Mouse (Mus musculus) testis, postnatal 14 days (tissue): ENCODE results near the gene Nckap5.

Source experiments
- DNase-seq: peaks from one replicate; pipeline ENCODE4 v3.0.0; 2021; ENCODE audit warnings: low spot score

The Nckap5 gene

DNA sequence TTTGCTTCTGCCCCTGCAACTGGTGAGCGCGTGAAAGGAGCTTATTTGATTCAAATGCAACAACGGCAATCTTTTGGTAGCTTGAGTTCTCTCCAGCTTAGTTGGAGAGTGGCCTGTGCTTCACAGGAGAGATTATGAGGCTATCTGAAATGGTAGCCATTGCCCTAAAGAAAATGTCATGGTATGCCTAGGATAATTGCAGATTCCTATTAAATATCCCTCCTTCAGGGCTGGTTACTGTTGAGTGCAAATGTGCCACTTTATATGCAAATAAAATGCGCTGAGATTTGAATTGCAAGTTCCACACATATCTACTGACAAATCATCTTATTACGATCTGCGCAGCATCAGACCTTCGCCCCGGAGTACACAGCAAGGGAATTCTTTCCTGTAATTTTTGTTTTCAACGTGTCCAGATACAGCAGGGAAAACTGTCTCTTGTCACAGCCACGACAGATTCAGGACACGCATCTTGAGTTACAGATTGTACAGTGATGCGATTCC lies 272.8 kb downstream of the Nckap5 start:
- DNase-seq: no peak

DNA sequence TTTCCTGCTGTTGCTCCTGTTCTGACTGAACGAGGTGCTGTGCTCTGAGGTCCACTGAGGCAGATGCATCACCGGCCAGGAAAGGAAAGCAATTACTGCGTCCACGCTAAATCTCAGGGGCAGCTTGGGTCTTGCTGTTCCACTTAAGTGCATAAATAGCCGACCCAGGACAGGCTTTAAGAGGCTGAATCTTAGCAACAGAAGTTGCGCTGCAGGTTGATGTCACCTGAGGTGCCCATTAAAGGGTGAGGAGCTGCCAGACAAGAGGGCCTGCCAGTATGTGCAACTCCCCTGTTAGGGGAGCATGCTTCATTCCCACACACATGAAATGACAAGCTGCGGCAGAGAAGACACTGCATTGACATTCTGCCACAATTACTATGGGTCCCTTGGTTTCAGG lies 282.6 kb downstream of the Nckap5 start:
- DNase-seq: no peak

DNA sequence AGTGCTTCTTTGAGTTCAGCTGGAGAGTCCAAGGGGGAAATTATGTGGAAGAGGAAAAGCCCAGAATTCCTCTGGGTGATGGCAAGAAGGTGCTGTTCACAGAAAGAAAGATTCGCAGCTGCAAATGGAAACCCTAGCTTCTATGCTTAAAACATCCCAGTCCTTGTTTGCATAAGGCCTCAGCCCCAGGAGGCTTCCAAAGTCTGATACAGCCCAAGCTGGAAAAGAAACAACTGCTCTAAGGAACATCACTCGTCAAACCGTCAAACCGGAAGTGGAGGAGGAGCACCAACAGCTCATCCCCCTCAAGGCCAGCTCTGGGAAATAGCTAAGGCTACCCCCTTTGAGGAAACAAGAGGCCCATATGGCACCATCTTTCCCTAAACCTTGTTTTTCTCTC lies 286.1 kb downstream of the Nckap5 start:
- no peak for DNase-seq

DNA sequence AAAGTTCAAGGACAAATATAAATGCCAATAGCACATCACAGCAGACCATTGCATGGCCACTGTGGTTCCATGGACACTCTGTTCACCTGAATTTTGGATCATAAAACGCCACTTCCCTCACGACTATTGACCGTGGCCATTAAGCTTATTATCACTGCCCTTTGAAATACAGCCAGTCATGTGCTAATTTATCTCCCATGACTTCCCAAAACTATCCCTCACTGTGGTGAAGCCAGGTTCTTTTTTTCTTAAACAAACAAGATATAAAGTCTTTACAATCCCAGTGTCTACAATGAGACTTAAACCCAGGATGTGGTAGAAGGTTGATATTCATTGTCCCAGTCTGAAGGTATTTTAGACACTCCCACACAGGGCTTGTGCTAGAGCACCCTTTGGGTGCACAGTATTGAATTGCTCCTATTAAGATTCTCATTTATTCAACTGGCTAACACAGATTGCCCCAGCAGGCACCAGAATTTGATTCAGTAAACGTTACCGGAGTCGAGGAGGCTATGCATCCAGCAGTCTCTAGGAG lies 293.3 kb downstream of the Nckap5 start:
- no peak for DNase-seq

DNA sequence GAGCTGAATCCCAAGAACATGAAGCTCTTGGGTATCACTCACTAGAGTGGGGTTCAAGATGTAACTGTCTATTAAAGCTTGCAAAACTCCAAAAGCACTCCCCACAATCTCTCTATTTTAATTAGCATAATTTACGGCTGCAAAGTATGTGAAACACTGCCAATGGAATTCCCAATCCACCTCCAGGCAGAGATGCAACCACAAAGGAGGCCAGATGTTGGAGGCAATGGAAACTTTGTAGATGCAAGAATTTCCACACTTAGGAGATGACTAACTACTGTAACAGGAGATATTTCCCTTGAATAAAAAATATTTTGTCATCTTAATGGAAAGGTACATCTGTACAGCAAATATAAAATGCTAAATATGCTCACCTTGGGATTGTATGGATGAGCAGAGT lies 295.1 kb downstream of the Nckap5 start:
- DNase-seq: no peak

DNA sequence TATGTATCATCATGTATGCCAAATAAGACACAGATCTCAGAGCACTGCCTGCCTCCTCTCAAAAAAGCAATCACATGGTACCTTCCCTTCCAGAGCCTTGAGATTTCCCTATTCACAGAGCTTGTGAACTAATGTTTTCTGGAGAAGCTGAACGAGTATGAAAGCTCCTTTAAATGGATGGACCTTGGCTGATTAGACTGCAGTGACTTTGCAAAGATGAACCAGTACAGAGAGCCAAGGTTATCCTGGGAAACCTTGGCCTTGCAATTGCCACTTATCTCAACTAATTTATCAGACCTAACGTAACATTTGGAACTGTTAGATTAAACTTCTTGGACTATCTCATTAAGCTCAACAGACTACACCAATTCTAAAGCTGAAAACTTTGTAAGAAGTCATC lies 296.6 kb downstream of the Nckap5 start:
- no peak for DNase-seq

DNA sequence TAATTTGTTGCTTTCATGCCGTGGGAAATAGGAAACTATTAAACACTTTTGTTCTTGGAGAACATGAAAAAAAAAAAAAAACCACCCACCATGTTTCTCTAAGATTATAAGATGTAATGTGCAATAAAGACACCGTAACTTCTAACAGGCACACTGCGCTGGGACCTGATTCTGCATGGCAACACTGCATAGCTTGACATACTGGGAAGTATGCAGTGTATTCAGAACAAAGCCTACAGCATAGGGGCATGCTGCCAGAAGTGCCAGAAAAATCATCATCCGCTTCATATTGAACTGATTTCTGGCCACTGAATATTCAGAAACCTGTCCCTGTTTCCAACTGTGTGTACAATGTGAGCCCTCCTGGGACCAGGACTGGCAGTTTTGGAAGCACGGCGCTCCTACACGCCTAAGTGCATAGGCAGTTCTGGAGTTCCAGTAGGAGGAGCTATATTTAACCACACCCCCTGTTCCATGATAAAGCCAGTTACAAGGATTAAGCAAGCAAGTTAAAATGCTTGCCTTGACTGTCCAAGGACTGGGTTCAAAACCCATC lies 302.5 kb downstream of the Nckap5 start:
- no peak for DNase-seq

DNA sequence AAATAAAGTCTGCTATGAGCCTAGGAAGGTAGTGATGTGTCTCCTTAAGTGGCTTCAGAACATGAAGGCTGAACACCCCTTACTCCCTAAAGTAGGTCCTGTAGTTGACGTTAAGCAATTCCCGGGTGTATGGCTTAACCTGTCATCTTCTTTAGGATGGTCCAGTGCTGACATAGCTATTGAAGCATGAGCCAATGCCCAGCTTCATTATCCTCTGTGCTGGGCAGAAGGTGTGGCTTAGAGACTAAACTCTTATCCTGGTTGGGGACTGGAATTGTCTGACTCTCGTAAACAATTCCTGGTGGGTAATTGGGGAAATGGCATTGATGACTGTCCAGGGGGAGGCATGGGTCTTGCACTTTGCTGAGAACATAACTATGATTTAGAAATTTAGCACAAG lies 312.5 kb downstream of the Nckap5 start:
- DNase-seq: no peak

DNA sequence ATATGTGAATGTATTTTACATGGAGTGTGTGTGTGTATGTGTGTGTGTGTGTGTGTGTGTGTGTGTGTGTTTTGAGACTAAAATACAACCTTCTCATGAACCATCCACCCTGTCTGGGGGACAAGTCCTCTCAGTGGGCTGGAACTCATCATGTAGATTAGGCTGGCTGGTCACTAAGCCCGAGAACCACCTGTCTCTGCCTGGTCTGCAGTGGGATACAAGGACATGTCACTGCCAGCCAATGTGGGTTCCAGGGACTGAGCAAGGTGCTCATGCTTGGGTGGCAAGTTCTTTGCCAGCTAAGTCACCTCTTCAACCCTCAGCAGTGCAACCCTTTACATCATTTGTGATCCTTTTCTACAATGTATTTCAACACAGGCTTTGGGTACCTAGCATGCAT lies 313.2 kb downstream of the Nckap5 start:
- DNase-seq: no peak

DNA sequence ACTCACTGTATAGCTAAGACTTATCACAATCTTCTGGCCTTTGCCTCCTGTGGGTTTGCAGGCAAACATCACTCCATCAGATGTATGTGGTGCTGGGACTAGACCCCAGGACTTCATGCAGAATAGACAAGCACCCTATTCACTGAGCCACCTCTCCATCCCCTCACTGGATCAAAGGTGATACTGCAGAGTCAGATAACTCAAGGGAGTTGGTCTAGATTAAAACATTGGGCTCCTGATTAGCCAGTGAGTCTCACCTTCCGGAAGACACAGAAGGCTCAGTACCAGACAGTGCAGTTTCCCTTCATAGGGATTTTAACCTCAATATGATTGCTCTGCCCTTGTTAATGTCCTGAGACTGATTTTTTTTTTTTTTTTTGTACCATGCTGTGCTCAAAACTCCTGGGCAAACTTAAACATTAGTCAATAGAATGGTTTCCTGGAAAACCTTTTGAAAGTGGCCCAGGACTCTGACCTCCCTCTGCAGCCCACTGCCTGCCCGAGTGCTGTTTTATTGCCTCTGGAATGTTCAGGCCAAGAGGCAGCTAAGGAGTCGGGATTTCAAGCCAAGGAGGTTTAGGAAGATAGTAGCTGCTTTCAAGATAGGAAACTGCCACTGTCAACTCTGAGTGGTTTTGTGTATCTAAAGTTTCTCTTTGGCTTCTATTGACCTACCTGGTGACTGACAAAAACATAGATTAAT lies 315.4 kb downstream of the Nckap5 start:
- no peak for DNase-seq

DNA sequence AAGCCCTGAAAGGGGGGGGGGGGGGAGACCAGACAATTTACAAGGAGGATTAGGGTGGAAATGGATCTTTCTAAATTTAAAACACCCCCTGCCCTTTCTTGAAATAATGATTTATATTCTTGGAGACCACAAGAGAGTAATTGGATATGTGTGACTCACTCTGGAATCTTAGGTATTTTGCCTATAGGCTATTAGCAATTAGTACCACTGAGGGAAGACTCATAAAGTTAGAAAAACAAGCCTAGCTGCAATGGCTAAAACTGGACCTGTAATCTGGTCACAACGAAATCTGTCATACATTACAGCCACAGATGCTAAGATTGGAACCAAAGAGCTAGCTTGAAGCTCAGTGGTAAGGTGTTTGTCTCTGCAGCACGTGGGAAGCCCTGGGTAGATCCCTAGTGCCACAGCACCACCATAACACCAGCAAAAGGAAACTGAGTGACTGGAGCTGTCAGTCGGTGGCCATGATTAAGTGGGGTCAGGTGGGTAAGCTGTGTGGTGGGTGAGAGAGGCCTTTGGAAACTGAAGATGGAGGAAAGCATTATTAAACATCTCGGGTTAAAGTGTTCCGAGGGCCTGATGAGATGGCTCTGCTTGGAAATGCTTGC lies 318.7 kb downstream of the Nckap5 start:
- no peak for DNase-seq

DNA sequence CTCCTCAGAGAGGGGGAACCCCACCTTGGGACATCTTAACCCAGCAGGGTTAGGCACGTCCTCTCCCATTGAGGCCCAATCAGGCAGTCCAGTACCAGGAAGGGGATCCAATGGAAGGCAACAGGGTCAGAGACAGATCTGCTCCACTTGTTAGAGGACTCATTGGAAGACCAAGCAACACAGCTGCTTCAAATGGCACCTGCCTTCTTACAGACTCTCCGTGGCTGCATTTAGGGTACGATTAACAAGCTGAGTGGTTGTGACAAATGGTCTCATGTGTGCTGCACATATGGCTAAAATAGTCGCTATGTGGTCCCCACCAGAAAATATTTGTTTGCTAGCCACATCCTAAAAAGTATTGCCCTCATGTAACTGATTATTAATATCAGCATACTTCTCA lies 325.9 kb downstream of the Nckap5 start:
- no peak for DNase-seq

DNA sequence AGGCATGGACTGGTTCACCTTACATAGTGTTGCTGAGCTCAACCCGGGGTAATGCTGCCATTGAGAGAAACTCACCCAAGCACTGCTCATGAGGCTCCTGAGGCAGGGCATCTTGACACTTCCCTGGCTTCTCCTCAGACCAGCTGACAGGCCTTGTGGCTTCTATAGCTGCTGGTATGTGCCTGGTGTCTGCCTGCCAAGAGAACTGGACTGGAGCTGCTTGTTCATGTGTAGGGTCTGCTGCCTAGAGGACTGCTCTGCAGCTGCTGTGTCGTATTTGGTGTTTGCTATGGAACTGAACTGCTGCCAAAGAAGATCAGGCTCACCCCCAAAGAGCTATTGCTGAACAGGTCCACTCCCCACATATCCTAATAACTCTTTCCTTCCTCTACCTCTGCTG lies 327.9 kb downstream of the Nckap5 start:
- DNase-seq: no peak

DNA sequence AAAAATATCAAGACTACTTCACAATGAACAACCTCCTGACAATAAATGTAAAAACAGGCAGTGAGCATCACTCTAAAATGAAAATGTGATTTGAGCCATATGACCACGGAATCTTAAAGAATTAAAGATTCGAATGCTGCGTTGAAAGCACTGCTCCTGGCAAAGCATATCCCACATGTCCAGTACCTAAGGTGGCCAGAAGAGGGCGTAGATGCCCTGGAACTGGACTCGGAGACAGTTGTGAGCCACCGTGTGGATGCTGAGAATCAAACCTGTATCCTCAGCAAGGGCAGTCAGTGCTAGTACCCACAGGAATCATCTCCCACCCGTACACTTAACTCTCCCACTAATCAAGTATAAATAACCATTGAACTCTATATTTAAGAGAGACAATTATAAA lies 333.9 kb downstream of the Nckap5 start:
- no peak for DNase-seq

DNA sequence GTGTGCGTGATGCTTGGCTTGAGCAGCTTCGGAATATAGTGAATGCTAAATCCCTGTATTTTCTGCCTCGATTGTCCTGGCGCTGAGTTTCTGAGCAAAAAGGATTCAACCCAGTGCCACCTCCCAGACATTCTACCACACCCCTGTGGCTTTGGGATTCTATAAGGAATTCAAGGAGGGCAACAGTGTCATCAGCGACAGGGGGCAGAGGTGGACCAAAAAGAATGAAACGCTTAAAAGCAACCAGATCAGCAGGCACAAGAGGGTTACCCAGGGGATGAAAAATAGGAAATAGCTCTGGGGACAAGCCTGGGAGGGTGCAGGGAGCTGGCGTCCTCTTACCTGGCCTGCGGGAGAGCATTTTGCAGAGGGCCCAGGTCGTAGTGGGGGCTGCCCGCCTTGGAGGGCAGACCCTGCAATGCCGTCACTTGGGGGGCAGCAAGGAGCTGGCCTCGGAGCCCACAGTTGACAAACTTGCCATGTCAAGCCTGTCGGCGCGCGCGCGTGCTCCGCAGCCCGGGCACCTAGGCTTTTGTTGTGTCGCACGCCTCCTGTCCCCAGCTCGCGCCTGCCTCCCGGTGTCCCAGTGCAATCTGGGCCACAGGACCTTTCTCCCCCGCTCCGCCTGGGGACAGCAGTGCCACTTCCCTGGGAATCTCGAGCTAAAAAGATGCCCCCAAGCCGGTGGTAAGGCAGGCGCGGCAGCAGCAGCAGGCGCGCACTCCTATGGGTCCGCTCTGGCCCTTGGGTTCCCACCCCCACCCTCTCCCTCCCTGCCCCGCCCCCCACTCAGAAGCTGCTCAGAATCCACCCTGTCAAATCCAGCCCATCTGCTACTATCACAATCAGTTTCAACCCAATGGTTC lies 338.2 kb downstream of the Nckap5 start:
- DNase-seq: no peak

DNA sequence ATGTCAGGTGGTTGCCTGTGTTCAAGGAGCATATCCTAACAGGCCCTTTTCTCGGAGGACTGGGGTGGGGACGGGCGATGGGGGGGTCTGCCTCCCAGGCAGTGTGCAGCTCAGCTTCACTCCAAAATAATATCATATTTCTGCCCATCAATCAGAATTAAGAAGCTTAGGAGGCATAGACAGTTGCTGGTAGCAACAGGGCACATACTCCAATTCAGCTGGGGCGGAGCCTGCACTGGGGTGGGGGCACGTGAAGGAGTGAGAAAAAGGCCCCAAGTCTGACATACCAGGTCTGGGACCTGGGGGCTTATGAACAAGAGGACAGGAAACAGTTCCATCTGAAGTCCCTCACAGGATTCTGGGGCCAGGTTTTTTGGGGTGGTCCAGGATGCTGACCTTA lies 339.2 kb downstream of the Nckap5 start:
- DNase-seq: no peak

DNA sequence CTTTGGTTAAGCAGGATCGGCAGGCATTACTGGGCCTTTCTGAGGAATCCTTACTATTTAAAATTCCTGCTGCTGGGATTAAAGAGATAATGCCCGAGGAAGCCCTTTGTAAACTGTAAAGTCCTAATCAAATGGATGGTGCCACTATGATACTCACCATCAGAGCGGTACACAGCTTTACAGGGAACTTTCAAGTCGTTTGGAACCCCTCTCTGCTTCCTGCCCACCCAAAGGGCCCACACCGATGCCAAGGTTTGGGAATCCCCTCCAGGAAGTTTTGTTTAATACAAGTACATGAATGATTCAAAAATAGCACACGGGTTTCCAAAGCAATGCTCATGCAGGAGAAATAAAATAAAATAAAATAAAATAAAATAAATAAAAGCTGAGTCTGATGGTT lies 340.3 kb downstream of the Nckap5 start:
- DNase-seq: no peak

DNA sequence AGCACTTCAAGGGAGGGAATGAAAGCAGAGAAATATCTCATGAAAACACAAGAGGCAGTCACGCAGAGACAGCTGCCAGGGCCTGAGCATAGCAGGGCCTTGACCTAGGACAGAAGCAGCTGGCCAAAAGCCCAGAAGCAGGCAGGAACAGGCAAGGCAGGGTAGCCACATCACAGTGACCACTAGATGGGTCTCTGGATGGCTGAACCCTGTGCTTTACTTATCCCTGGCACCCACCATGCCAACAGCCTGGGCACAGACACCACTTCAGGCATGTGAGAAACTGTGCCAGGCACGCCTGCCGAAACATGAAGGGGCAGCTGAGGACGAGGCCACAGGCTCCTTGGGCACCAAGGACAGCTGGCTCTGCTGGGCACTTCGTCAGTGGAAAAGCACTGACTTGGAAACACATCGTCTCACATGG lies 345.9 kb downstream of the Nckap5 start:
- DNase-seq: peak; percentile 82

DNA sequence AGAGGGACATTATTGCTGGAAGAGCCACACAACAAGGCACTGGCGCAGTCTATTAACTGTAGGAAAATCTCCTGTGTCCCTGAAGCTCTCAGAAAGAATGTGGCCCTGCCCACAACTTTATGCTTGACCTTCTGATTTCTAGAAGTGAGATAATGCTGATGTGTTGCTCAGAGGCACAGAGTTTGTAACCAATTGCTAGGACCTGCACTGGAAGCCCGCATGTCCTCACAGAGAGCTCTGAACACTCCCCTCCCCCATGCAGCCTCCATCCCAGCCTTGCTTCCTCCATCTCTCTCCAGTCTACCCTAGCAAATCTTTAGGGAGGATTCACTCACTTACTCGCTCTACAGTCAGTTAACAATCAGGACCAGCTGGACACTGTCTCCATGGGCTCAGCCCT lies 346.9 kb downstream of the Nckap5 start:
- peak; percentile 49 for DNase-seq

DNA sequence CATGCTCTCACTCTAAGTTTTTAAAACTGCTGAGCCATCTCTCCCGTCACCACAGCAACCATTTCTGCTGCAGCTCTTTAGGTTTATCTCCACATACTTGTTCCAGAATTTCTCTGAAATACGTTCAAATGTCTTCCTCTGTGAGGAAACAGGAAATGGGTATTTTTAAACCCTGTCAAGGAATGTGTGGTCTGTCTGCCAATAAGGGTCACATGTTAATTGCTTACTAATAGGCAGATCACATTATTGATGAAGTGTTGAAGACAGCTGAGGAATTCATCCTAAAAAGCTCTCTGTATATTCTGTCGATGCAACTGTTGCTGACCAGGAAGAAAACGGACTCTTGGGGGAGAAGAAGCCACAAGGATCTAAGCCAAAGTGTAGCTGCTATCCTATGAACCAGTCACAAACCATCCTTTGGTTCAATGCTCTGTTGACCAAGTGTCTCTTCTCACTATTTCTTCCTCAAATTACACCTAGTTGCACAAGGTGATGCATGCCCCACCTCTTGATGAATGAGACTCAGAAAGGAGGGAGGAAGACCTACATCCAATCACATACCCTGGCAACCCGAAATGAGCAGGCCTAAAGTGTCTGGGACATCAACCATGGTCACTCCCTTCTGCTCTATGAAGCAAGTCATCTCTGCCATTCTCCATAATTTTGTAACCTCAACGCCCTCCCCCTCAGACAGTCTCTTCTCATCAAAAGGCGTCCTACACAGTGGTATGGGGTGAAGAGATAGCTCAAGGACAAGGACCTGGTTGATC lies 349.0 kb downstream of the Nckap5 start:
- no peak for DNase-seq

DNA sequence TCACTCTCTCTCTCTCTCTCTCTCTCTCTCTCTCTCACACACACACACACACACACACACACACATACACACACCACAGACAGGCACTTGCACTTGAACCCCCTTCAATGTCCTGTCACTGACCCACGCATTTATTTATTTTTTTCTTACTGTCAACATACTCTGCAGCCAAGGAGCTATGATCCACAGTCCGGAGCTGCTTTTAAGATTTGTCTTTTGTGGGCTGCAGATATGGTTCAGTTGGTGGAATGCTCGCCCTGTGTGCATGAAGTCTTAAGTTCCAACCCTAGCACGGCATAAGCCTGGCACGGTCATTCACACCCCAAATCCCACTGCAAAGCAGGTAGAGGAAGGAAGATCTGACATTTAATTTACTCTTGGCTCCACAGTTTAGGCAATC lies 357.6 kb downstream of the Nckap5 start:
- DNase-seq: no peak

DNA sequence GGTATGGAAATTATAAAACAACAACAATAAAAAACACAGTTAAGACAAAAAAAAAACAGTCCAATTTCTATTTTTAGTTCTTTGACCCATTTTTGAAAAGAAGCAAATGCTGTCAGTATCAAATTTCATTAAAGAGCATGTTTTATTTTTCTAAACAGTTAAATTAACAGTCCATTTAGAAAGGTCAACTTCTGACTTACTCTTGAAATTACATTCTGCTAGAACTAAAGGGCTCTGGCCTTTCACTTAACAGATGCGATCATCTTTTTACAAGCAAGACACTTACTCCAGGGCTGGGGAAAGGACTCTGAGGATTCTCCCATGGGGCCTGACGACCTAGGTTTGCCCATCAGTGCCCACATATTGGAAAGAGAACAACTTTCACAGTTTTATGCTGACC lies 359.2 kb downstream of the Nckap5 start:
- no peak for DNase-seq
